Mouse (Mus musculus): ENCODE data around the gene Siglecg. TPM values are rescaled to one million over a fixed set of nuclear protein-coding genes. Genes with fewer than 3 reads are reported as not detected.
"Not testable (repeated sequence)": the region's sequence is repeated elsewhere in the genome, so short reads cannot be mapped to it uniquely, and the experiment has no call there.

The Siglecg gene
- polyA plus RNA-seq, 1 experiment from 2014 or later: 1.7 TPM

DNA sequence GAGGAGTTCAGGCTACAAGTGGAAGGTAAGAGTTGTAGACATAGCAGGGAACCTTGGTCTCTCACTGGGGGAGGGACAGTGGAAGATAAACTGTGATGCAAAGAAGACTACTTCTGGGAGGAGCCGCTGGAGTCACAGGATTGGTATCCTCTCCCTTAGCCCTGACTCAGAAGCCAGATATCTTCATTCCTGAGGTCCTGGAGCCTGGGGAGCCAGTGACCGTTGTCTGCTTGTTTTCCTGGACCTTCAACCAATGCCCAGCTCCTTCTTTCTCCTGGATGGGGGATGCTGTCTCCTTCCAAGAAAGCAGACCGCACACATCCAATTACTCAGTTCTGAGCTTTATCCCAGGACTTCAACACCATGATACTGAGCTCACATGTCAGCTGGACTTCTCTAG, 1.1 kb downstream of the Siglecg start:
- Histone ChIP-seq H3K27ac (ENCODE audit: low read depth, low read length) (no peak overlapping the region), H3K9ac (ENCODE audit: low read depth, low read length) (no peak overlapping the region), H3K9me3 (ENCODE audit: control insufficient read depth, low read length) (no peaks in the 10 kb centered on the region), H3K36me3 (ENCODE audit: control insufficient read depth, insufficient read depth, low read length) (no peaks in the 10 kb centered on the region), H3K4me3 (ENCODE audit: low read length) (no peak overlapping the region), H3K4me1 (ENCODE audit: control insufficient read depth, insufficient read depth, low read length) (no peaks in the 10 kb centered on the region; the same call in 1 of the 2 replicates), H3K4me2 (replicated peaks; ENCODE audit: low read depth, low read length) (no peak overlapping the region), H3K27me3 (ENCODE audit: control insufficient read depth, insufficient read depth, low read length) (no peaks in the 10 kb centered on the region)
- 71% methylated on average over 3 of the region's 3 CpGs for WGBS
- ATAC-seq (ENCODE audit: low FRiP score, low TSS enrichment): no peak

DNA sequence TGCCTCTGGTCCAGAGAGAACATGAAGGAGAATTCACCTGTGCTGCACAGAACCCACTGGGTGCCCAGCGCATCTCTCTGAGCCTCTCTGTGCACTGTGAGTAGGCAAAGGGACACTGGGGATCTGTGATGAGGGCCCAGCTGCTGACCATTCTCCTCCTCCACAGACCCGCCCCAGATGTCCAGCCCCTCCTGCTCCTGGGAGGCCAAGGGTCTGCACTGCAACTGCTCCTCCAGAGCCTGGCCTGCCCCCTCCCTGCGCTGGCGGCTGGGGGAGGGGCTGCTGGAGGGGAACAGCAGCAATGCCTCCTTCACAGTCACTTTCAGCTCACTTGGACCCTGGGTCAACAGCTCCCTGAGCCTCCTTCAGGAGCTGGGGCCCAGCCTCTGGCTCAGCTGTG, 3.7 kb downstream of the Siglecg start:
- 23% methylated on average over 3 of the region's 4 CpGs for WGBS
- not testable (repeated sequence) for H3K27me3 ChIP-seq (ENCODE audit: control insufficient read depth, insufficient read depth, low read length); H3K36me3 ChIP-seq (ENCODE audit: control insufficient read depth, insufficient read depth, low read length); H3K4me2 ChIP-seq (replicated peaks; ENCODE audit: low read depth, low read length); H3K4me3 ChIP-seq (ENCODE audit: low read length); H3K27ac ChIP-seq (ENCODE audit: low read depth, low read length); H3K9ac ChIP-seq (ENCODE audit: low read depth, low read length); H3K4me1 ChIP-seq (ENCODE audit: control insufficient read depth, insufficient read depth, low read length); H3K9me3 ChIP-seq (ENCODE audit: control insufficient read depth, low read length)
- peak; percentile 83; the same call in 1 of the 2 replicates for ATAC-seq (ENCODE audit: low FRiP score, low TSS enrichment)

- Histone ChIP-seq H3K9ac (ENCODE audit: low read depth, low read length) (no peak overlapping the region), H3K4me3 (ENCODE audit: low read length) (no peak overlapping the region), H3K4me2 (replicated peaks; ENCODE audit: low read depth, low read length) (no peak overlapping the region), H3K4me1 (ENCODE audit: control insufficient read depth, insufficient read depth, low read length) (no peaks in the 10 kb centered on the region; the same call in 1 of the 2 replicates), H3K27ac (ENCODE audit: low read depth, low read length) (no peak overlapping the region), H3K36me3 (ENCODE audit: control insufficient read depth, insufficient read depth, low read length) (no peaks in the 10 kb centered on the region), H3K27me3 (ENCODE audit: control insufficient read depth, insufficient read depth, low read length) (no peaks in the 10 kb centered on the region), H3K9me3 (ENCODE audit: control insufficient read depth, low read length) (no peaks in the 10 kb centered on the region; the same call in 1 of the 2 replicates)
- no peak for ATAC-seq (ENCODE audit: low FRiP score, low TSS enrichment)
- WGBS: 81% methylated on average over 10 of the region's 10 CpGs
These were observed 9.3 kb downstream of the Siglecg start for GRCm38 (mm10) chr7:43417298-43417697.

DNA sequence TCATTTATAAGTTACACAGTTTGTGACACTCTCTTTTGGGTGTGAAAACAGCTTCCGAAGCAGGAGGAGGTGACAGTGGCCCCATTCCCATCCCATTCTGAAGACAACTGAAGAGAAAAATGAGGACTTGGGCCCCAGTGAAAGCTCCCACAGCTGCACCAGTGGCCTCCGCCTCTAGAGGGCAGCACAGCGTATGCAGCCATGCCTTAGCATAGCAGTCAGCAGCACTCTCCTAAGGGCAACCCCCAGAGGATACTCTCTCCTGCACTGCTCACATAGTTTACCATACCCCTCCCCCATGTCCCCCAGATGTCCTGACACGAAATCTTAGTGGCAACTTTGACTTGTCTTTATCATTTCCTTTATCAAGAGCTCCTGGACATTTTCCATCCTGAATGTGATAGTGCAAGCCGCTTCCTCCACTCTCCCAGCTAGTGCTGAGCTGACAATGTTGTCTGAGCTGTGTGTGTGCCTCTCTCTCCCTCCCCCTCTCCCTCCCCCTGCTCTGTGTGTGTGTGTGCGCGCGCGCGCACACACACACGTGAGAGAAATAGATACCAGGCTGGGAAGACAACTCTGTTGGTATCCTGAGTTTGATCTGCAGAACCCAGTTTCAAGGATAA, 15.1 kb downstream of the Siglecg start:
- Histone ChIP-seq H3K27ac (ENCODE audit: low read depth, low read length) (no peak overlapping the region), H3K36me3 (ENCODE audit: control insufficient read depth, insufficient read depth, low read length) (no peaks in the 10 kb centered on the region), H3K9ac (ENCODE audit: low read depth, low read length) (no peak overlapping the region), H3K27me3 (ENCODE audit: control insufficient read depth, insufficient read depth, low read length) (no peaks in the 10 kb centered on the region), H3K9me3 (ENCODE audit: control insufficient read depth, low read length) (no peaks in the 10 kb centered on the region), H3K4me3 (ENCODE audit: low read length) (no peak overlapping the region), H3K4me1 (ENCODE audit: control insufficient read depth, insufficient read depth, low read length) (no peaks in the 10 kb centered on the region), H3K4me2 (replicated peaks; ENCODE audit: low read depth, low read length) (peak overlapping the region; percentile 17; the same call in 1 of the 2 replicates)
- peak; percentile 94 for ATAC-seq (ENCODE audit: low FRiP score, low TSS enrichment)
- WGBS: 18% methylated on average over 11 of the region's 11 CpGs

DNA sequence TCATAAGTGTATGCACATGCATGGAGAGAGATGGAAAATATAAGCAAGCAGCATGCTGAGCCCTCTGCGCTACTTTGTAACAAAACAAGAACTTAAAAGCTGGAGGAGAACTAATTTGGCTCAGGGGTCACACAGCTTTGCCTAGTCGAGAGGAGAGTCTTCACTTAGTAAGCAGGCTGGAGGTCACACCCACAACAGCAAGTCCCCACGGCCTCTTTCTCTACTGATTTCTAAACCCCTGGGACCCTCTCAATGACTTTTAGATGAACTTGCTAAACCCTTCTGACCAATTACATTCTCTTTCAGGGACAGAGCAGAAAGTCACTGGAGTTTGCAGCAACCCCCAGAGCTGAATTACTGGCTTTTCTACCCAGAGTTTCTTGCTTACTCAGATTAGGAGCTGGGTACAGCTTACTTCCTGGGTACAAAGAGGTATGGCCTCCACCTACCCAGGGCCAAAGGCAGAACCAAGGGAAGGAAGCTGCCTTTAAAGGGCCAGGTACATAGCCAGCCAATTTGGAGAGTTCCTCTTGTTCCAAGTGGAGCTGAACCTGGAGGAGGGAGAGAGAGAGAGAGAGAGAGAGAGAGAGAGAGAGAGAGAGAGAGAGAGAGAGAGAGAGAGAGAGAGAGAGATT, 16.1 kb downstream of the Siglecg start:
- Histone ChIP-seq H3K9ac (ENCODE audit: low read depth, low read length) (no peak overlapping the region), H3K27ac (ENCODE audit: low read depth, low read length) (no peak overlapping the region), H3K4me3 (ENCODE audit: low read length) (no peak overlapping the region), H3K9me3 (ENCODE audit: control insufficient read depth, low read length) (no peaks in the 10 kb centered on the region), H3K36me3 (ENCODE audit: control insufficient read depth, insufficient read depth, low read length) (no peaks in the 10 kb centered on the region), H3K4me2 (replicated peaks; ENCODE audit: low read depth, low read length) (no peak overlapping the region), H3K4me1 (ENCODE audit: control insufficient read depth, insufficient read depth, low read length) (no peaks in the 10 kb centered on the region), H3K27me3 (ENCODE audit: control insufficient read depth, insufficient read depth, low read length) (no peaks in the 10 kb centered on the region)
- ATAC-seq (ENCODE audit: low FRiP score, low TSS enrichment): no peak
- 61% methylated on average over 3 of the region's 3 CpGs for WGBS

- ATAC-seq (ENCODE audit: low FRiP score, low TSS enrichment): no peak
- H3K9me3 ChIP-seq (ENCODE audit: control insufficient read depth, low read length): no peaks in the 10 kb centered on the region
- H3K27me3 ChIP-seq (ENCODE audit: control insufficient read depth, insufficient read depth, low read length): no peaks in the 10 kb centered on the region
- WGBS: 88% methylated on average over 8 of the region's 8 CpGs
- H3K4me1 ChIP-seq (ENCODE audit: control insufficient read depth, insufficient read depth, low read length): no peaks in the 10 kb centered on the region
- no peak within 1 kb of the TSS for H3K4me2 ChIP-seq (replicated peaks; ENCODE audit: low read depth, low read length)
- H3K4me3 ChIP-seq (ENCODE audit: low read length): no peak within 1 kb of the TSS
- no peak within 1 kb of the TSS for H3K9ac ChIP-seq (ENCODE audit: low read depth, low read length)
- no peaks in the 10 kb centered on the region for H3K36me3 ChIP-seq (ENCODE audit: control insufficient read depth, insufficient read depth, low read length)
- H3K27ac ChIP-seq (ENCODE audit: low read depth, low read length): no peak within 1 kb of the TSS
These were observed 19.4 kb downstream of the Siglecg start, which contains the start of gene Lim2 for GRCm38 (mm10) chr7:43427406-43427805. Gene Lim2 (plus strand): TSS chr7:43427670.

- whole genome bisulfite sequencing: 61% methylated on average over 4 of the region's 4 CpGs
- H3K4me1 ChIP-seq (ENCODE audit: control insufficient read depth, insufficient read depth, low read length): no peaks in the 10 kb centered on the region
- no peak for ATAC-seq (ENCODE audit: low FRiP score, low TSS enrichment)
These were observed 21.5 kb downstream of the Siglecg start for GRCm38 (mm10) chr7:43429500-43429899.

GRCm38 (mm10) chr7:43432891-43433290, 24.9 kb downstream of the Siglecg start:
- Histone ChIP-seq H3K4me1 (ENCODE audit: control insufficient read depth, insufficient read depth, low read length) (no peaks in the 10 kb centered on the region), H3K9me3 (ENCODE audit: control insufficient read depth, low read length) (no peaks in the 10 kb centered on the region), H3K27ac (ENCODE audit: low read depth, low read length) (no peak overlapping the region), H3K36me3 (ENCODE audit: control insufficient read depth, insufficient read depth, low read length) (no peaks in the 10 kb centered on the region), H3K27me3 (ENCODE audit: control insufficient read depth, insufficient read depth, low read length) (no peaks in the 10 kb centered on the region), H3K9ac (ENCODE audit: low read depth, low read length) (no peak overlapping the region), H3K4me2 (replicated peaks; ENCODE audit: low read depth, low read length) (no peak overlapping the region), H3K4me3 (ENCODE audit: low read length) (no peak overlapping the region)
- WGBS: 73% methylated on average over 4 of the region's 4 CpGs
- ATAC-seq (ENCODE audit: low FRiP score, low TSS enrichment): no peak

More at GRCm38 (mm10) chr7:43429500-43429899, 21.5 kb downstream of the Siglecg start:
- H3K9ac ChIP-seq (ENCODE audit: low read depth, low read length): no peak overlapping the region
- H3K4me3 ChIP-seq (ENCODE audit: low read length): no peak overlapping the region
- no peaks in the 10 kb centered on the region for H3K27me3 ChIP-seq (ENCODE audit: control insufficient read depth, insufficient read depth, low read length)
- no peak overlapping the region for H3K27ac ChIP-seq (ENCODE audit: low read depth, low read length)
- no peaks in the 10 kb centered on the region for H3K36me3 ChIP-seq (ENCODE audit: control insufficient read depth, insufficient read depth, low read length)
- no peaks in the 10 kb centered on the region for H3K9me3 ChIP-seq (ENCODE audit: control insufficient read depth, low read length)
- no peak overlapping the region for H3K4me2 ChIP-seq (replicated peaks; ENCODE audit: low read depth, low read length)

GRCm38 (mm10) chr7:43434676-43435075, 26.7 kb downstream of the Siglecg start:
- ATAC-seq (ENCODE audit: low FRiP score, low TSS enrichment): no peak
- H3K4me1 ChIP-seq (ENCODE audit: control insufficient read depth, insufficient read depth, low read length): no peaks in the 10 kb centered on the region
- no peaks in the 10 kb centered on the region for H3K27me3 ChIP-seq (ENCODE audit: control insufficient read depth, insufficient read depth, low read length)
- H3K4me2 ChIP-seq (replicated peaks; ENCODE audit: low read depth, low read length): no peak overlapping the region
- H3K9ac ChIP-seq (ENCODE audit: low read depth, low read length): no peak overlapping the region
- H3K4me3 ChIP-seq (ENCODE audit: low read length): no peak overlapping the region
- H3K9me3 ChIP-seq (ENCODE audit: control insufficient read depth, low read length): no peaks in the 10 kb centered on the region
- 90% methylated on average over 5 of the region's 5 CpGs for WGBS
- no peak overlapping the region for H3K27ac ChIP-seq (ENCODE audit: low read depth, low read length)
- no peaks in the 10 kb centered on the region for H3K36me3 ChIP-seq (ENCODE audit: control insufficient read depth, insufficient read depth, low read length)
